Mouse (Mus musculus) layer of hippocampus, adult 18-20 months (tissue): ENCODE measurements around the gene 1810010D01Rik. TPM values are rescaled to one million over a fixed set of nuclear protein-coding genes. Genes with fewer than 3 reads are reported as not detected.

Source experiments
- DNase-seq, 2 experiments: peaks; one replicate each; pipeline ENCODE4 v3.0.0; 2022; ENCODE audit warnings: low spot score in 2 of 2
- total RNA-seq, 2 experiments: library from RNA; stranded (reverse); gene quantifications; 2 replicates each; pipeline ENCODE4 v1.2.3; 2021

Gene 1810010D01Rik
- total RNA-seq, 2 experiments from 2014 or later = 0.37 to 1.2 TPM

- DNase-seq = no peak
These were observed 28.2 kb downstream of the 1810010D01Rik start for GRCm38 (mm10) chr7:145179691-145180091.

- DNase-seq = no peak
These were observed 30.9 kb downstream of the 1810010D01Rik start for GRCm38 (mm10) chr7:145176750-145177589.

- no peak for DNase-seq
These were observed 34.4 kb downstream of the 1810010D01Rik start for GRCm38 (mm10) chr7:145173563-145173962.

- DNase-seq = no peak
These were observed 34.8 kb downstream of the 1810010D01Rik start for GRCm38 (mm10) chr7:145173116-145173515.

DNA sequence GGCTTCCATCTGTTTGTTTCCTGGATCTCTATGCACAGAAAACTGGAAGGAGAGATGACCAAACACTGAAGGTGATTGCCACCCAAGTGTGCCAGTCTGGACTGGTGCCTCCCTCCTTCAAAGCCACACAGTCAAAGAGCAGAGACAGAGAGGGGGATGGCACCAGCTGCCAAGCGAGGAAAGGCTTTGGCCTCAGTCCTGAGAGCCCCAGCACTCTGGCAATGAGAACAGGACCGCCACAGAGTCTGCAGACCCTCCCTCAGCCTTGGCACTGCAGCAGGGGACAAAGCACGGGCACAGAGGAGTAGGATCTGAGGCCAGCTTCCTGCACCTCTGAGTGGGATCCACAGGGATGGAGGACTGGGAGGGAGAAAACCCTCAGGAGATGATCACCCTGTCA lies 38.2 kb downstream of the 1810010D01Rik start:
- DNase-seq = no peak

DNA sequence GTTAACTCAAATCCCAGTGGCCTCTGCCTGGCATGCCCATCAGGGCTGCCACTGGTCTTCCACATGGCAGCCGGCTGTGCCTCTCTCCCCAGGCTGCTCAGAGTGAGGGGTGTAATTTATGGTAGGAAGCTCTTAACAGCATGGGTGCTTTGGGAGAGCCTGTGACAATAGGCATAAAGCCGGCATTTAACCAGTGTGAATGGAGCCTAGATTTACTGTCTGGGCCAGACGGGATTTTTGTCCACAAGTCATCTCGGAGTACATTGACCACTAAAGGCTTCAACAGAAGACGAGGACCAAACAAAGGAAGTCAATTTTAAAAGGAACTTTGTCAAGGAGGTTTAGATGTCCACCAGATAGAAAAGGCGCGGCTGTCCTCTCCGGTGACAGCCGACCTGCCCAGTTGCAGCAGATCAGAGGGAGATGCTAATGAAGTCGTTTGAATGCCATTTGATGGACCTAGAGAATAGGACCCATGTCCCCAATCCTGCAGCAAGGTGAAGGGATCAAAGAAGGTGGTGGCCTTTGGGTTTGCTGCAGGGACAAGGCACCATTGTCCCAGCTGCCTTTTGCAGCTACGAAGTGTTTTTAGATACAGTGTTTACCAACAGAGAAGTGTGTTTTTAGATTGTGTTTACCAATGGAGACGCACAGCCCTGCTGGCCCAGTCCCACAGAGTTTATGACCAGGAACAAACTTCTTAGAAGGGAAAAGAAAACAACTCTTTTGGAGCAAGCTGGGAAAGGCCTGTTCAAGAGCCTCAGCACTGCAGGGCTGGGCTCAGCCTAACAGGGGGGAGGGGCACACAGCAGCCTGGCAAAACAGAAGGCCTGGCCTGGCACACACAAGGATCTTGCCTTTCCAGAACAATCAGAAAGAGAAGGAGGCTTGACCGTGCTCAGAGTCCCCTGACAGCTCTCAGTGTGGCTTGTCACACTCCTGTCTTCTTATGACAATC lies 48.4 kb downstream of the 1810010D01Rik start:
- no peak for DNase-seq

Other genes starting within 250 kb of the 1810010D01Rik start
- 1 to 10 TPM; 5.8 to 6.4 TPM for gene Tpcn2, start 75.9 kb upstream of the 1810010D01Rik start, total RNA-seq
- gene Mrgprf, start 92.7 kb upstream of the 1810010D01Rik start, total RNA-seq = under 1 TPM; 0.76 to 0.79 TPM
- not detected for gene Mrgprd, start 106.7 kb upstream of the 1810010D01Rik start, total RNA-seq